Mouse (Mus musculus): ENCODE results near the gene Stradb. TPM values are rescaled to one million over a fixed set of nuclear protein-coding genes. Genes with fewer than 3 reads are reported as not detected.
"Not testable (repeated sequence)": the region's sequence is repeated elsewhere in the genome, so short reads cannot be mapped to it uniquely, and the experiment has no call there.

Stradb gene
- polyA plus RNA-seq, 1 experiment from 2014 or later, result 25.5 TPM

DNA sequence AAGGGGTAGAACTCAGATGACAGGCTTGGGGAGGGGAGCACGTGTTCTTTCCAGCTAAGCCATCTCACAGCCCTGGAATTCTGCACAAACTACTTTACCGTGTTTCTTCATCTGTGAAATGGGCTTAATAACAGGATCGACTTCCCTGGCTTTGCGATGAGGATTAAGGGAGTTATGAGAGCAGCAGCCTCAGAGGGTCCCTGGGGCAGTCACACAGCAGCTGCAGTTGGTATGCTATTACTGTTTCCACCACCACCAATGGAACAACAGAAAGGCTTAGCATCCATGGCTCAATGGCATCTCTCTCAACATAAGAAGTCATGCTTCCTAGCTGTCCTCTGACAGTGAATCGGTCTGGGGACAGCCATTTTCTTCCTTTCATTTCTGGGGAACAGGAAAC, 20.8 kb upstream of the Stradb start:
- Histone ChIP-seq H3K4me3 (no peak overlapping the region), H3K9me3 (replicated peaks) (no peaks in the 10 kb centered on the region), H3K36me3 (no peaks in the 10 kb centered on the region), H3K27me3 (replicated peaks) (no peaks in the 10 kb centered on the region), H3K9ac (no peak overlapping the region), H3K4me2 (peak overlapping the region; percentile 1; the same call in 1 of the 2 replicates), H3K4me1 (replicated peaks) (peaks cover 68% of the 10 kb centered on the region), H3K27ac (ENCODE audit: poor library complexity, severe bottlenecking) (peak overlapping the region; percentile 87; the same call in 1 of the 2 replicates)
- ATAC-seq (ENCODE audit: insufficient number of reproducible peaks, low FRiP score), result no peak
- WGBS, result 88% methylated on average over 5 of the region's 5 CpGs

DNA sequence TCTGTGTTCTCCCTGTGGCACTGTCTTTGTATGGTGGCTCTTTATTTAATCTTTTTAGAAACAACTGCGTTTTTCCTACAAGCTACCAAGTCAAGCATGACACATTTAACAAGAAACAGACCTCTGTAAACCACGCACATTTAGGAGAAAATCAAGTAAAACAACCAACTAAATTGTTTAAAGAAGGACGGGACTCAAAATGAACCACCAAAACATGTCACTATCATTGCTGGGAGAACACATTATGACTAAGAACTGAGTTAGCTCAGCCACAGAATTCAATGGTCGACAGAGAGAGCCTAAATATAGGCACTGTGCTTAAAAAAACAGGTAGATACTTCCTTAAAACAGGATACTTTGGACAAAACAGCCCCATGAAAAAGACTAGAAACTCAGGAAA, 20.3 kb upstream of the Stradb start:
- H3K4me3 ChIP-seq, result no peak overlapping the region
- no peak overlapping the region for H3K9ac ChIP-seq
- 35% methylated on average over 4 of the region's 4 CpGs for WGBS
- no peaks in the 10 kb centered on the region for H3K36me3 ChIP-seq
- H3K4me1 ChIP-seq (replicated peaks), result peaks cover 70% of the 10 kb centered on the region
- no peak for ATAC-seq (ENCODE audit: insufficient number of reproducible peaks, low FRiP score)
- H3K27ac ChIP-seq (ENCODE audit: poor library complexity, severe bottlenecking), result peak overlapping the region; percentile 87; the same call in 1 of the 2 replicates
- peak overlapping the region; percentile 1; the same call in 1 of the 2 replicates for H3K4me2 ChIP-seq
- no peaks in the 10 kb centered on the region for H3K9me3 ChIP-seq (replicated peaks)
- no peaks in the 10 kb centered on the region for H3K27me3 ChIP-seq (replicated peaks)

DNA sequence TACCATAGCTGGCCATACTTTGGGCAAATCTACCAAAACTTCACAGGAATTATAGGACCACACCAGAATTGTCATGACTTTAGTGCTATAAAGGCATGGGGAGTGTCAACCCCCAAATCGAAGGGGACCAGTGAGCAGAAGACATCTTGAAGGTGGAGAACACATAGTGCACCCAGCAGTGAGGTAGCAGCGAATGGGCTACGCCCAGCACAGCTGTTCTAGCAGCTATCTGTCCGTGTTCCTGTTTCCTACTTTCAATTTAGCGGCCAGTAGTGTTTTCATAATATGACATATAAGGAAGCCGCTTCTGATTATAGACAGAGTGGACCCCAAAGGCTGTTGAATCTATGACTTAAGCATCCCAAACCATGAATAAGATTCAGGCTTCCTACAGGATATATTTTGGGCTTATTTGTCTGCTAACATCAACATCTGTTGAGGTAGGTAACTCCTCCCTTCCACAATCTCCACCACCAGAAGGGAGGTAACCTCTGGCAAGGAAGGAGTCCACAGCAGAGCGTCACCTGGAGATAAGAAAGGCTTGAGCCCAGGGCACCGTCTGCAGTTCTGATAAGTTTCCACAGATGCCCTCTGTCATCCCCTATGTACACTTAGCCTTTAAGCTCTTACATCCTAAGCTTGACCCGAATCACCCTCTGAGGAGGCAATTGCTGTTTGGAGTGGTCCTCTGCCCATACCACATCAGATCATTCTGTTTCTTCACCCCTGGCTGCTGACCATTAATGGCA, 19.5 kb upstream of the Stradb start:
- no peaks in the 10 kb centered on the region for H3K9me3 ChIP-seq (replicated peaks)
- H3K4me3 ChIP-seq, result no peak overlapping the region
- peak overlapping the region; percentile 28 for H3K27ac ChIP-seq (ENCODE audit: poor library complexity, severe bottlenecking)
- peak overlapping the region; percentile 19; the same call in 1 of the 2 replicates for H3K4me2 ChIP-seq
- ATAC-seq (ENCODE audit: insufficient number of reproducible peaks, low FRiP score), result peak; percentile 92
- no peak overlapping the region for H3K9ac ChIP-seq
- WGBS, result 49% methylated on average over 9 of the region's 9 CpGs
- H3K27me3 ChIP-seq (replicated peaks), result no peaks in the 10 kb centered on the region
- no peaks in the 10 kb centered on the region for H3K36me3 ChIP-seq
- H3K4me1 ChIP-seq (replicated peaks), result peaks cover 77% of the 10 kb centered on the region

DNA sequence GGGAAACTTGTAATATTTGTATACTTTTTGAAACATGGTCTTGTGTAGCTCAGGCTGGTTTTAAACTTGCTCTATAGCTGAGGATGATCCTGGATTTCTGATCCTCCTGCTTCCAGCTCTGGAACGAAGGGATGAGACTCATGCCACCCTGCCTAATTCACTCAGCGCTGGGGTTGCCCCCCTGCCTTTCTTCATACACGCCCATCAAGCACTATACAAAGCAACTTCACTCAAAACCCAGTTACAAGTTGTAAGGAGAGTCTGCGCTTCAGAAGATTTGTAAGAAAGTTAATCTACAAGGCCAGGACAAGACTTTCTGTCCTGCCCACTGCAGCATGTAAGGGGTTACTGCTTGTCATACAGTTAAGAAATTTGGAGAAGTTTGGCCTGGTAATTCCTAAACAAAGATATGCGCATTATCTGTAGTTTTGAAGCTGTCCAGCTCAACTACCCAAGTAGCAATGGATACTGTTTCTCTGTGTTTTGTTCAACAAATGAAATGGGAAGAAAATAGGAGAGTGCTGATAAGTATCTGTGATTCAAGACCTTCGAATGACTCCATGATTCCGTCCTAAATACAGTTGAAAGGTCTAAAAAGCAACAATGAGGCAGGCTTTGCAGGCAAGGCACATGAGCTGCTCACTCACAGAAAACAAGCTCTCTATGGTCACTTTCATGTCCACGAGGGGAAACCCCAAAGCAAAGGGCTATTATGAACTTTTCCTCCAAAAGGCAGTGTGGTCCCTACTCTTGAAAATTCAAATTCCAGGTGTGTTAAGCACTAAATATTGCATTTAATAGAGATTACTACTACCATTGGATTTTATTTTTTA, 18.5 kb upstream of the Stradb start:
- no peak for ATAC-seq (ENCODE audit: insufficient number of reproducible peaks, low FRiP score)
- Histone ChIP-seq H3K36me3 (no peaks in the 10 kb centered on the region), H3K9ac (no peak overlapping the region), H3K9me3 (replicated peaks) (no peaks in the 10 kb centered on the region), H3K27ac (ENCODE audit: poor library complexity, severe bottlenecking) (0 out of 2 replicates have a peak overlapping the region, but pooled peaks have one; percentile 36), H3K4me1 (replicated peaks) (peaks cover 80% of the 10 kb centered on the region), H3K4me2 (no peak overlapping the region), H3K4me3 (no peak overlapping the region), H3K27me3 (replicated peaks) (no peaks in the 10 kb centered on the region)
- 62% methylated on average over 8 of the region's 8 CpGs for WGBS

DNA sequence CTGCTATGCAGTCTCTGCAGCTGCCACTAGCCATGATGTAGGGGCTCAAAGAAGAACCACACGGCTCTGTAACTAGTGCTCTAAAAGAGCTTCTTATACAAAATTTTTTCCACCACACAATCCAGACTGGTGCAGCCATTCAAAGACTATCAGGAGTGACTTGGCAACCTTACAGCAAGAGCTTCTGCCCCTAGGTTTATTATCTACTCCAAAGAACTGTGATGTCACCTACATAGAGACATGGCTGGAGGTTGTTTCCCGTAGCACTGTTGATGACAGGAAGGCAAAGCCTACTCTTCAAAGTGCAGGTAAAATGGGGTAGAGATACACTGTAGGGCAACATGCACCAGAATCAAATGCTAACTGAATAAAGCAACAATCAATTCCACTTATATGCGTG, 17.6 kb upstream of the Stradb start:
- Histone ChIP-seq H3K36me3 (no peaks in the 10 kb centered on the region), H3K9ac (no peak overlapping the region), H3K27me3 (replicated peaks) (no peaks in the 10 kb centered on the region), H3K9me3 (replicated peaks) (no peaks in the 10 kb centered on the region), H3K27ac (ENCODE audit: poor library complexity, severe bottlenecking) (peak overlapping the region; percentile 51), H3K4me2 (no peak overlapping the region), H3K4me3 (no peak overlapping the region), H3K4me1 (replicated peaks) (peaks cover 78% of the 10 kb centered on the region)
- WGBS, result 63% methylated on average over 3 of the region's 3 CpGs
- peak; percentile 67 for ATAC-seq (ENCODE audit: insufficient number of reproducible peaks, low FRiP score)

DNA sequence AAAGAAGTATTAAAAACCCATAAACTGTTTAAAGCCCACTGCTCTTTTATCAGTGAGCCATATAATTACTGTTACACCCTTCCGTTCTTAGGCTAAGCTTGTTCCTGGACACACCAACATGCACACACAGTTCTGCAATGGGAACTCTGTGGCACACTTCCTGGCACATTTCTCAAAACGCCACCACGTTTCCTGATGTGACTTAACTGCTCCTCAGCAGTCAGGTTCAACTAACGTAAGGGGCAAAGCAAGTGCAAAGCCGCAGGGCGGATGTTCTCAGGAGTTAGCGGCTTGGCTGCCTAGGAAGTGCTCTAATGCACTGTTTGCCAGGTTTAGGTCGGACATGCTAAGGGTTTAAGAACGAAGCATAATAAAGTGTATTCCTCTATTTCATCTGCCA, 17.1 kb upstream of the Stradb start:
- Histone ChIP-seq H3K9me3 (replicated peaks) (no peaks in the 10 kb centered on the region), H3K9ac (no peak overlapping the region), H3K27me3 (replicated peaks) (no peaks in the 10 kb centered on the region), H3K4me3 (no peak overlapping the region), H3K27ac (ENCODE audit: poor library complexity, severe bottlenecking) (no peak overlapping the region), H3K4me1 (replicated peaks) (peaks cover 78% of the 10 kb centered on the region), H3K36me3 (no peaks in the 10 kb centered on the region), H3K4me2 (0 out of 2 replicates have a peak overlapping the region, but pooled peaks have one; percentile 24)
- 69% methylated on average over 9 of the region's 9 CpGs for WGBS
- ATAC-seq (ENCODE audit: insufficient number of reproducible peaks, low FRiP score), result no peak

DNA sequence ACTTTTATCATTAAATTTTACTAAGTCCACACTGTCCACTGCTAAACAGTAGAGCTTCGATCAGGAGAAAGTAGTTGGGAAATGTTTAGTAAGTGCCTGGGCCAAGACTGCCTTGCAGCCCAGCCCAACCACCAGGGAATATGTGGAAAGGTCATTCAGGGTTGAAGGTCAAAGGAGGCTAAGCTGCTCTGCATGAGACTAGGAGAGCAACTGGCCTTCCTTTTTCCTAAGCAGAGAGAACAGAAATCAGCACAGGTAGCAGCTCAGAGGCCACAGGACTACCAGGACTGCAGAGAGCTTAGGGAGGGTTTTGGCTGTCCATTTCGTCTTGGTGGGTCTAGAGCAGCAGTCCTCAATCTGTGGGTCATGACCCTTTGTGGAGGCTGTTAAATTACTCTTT, 15.4 kb upstream of the Stradb start:
- H3K4me1 ChIP-seq (replicated peaks), result peaks cover 76% of the 10 kb centered on the region
- H3K9me3 ChIP-seq (replicated peaks), result no peaks in the 10 kb centered on the region
- WGBS, result 37% methylated on average over 2 of the region's 2 CpGs
- H3K4me3 ChIP-seq, result no peak overlapping the region
- no peaks in the 10 kb centered on the region for H3K36me3 ChIP-seq
- no peak overlapping the region for H3K9ac ChIP-seq
- H3K27ac ChIP-seq (ENCODE audit: poor library complexity, severe bottlenecking), result peak overlapping the region; percentile 60; the same call in 1 of the 2 replicates
- no peak overlapping the region for H3K4me2 ChIP-seq
- H3K27me3 ChIP-seq (replicated peaks), result no peaks in the 10 kb centered on the region
- no peak for ATAC-seq (ENCODE audit: insufficient number of reproducible peaks, low FRiP score)

DNA sequence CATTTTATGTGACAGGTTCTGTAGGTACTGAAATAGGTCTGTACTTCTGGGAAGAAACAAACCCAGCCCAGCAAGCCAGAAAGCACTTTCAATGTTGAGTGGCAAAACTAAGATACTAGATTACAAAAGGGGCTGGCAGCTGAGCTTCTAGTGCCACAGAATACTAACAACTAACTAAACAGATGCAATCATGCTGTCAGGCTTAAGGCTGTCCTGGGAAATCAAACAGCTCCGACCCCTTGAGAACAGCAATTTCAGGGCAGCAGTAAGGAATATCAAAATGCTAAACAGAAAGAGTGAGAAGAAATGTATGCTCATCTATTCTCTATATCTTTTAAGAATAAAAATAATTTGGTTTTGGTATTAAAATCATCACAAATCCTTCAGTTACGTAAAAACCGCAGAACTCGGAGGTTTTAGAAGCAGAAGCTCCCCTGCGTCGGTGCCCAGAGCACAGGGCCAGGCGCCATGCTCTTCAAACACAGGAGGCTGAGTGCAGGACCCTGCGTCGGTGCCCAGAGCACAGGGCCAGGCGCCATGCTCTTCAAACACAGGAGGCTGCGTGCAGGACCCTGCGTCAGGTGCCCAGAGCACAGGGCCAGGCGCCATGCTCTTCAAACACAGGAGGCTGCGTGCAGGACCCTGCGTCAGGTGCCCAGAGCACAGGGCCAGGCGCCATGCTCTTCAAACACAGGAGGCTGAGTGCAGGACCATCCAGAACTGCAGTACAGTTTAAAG, 14.4 kb upstream of the Stradb start:
- not testable (repeated sequence) for H3K9me3 ChIP-seq (replicated peaks); ATAC-seq (ENCODE audit: insufficient number of reproducible peaks, low FRiP score); H3K4me3 ChIP-seq; H3K27me3 ChIP-seq (replicated peaks); H3K36me3 ChIP-seq; H3K4me2 ChIP-seq; H3K9ac ChIP-seq
- Histone ChIP-seq H3K27ac (ENCODE audit: poor library complexity, severe bottlenecking) (peak overlapping the region; percentile 30), H3K4me1 (replicated peaks) (peaks cover 71% of the 10 kb centered on the region)
- 78% methylated on average over 16 of the region's 16 CpGs for WGBS

DNA sequence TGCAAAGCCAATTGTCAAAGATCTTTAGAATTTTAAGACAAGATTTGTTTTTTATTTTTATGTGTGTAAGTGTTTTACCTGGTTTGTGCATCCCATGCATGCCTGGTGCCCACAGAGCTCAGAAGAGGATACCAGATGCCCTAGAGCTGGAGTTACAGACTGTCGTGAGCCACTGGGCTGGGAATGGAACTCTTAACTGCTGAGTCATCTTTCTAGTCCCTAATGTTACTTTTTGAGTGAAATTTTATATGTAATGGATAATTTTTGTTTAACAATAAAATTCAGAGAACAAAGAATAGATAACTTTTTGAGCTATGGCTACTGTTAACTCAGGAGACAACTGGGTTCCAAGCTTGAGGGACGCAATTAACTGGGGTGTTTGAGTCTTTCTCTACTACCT, 13.6 kb upstream of the Stradb start:
- Histone ChIP-seq H3K27ac (ENCODE audit: poor library complexity, severe bottlenecking) (0 out of 2 replicates have a peak overlapping the region, but pooled peaks have one; percentile 33), H3K9ac (no peak overlapping the region), H3K9me3 (replicated peaks) (no peaks in the 10 kb centered on the region), H3K4me1 (replicated peaks) (peaks cover 69% of the 10 kb centered on the region), H3K27me3 (replicated peaks) (no peaks in the 10 kb centered on the region), H3K4me3 (no peak overlapping the region), H3K36me3 (no peaks in the 10 kb centered on the region), H3K4me2 (no peak overlapping the region)
- 76% methylated on average over 2 of the region's 2 CpGs for WGBS
- no peak for ATAC-seq (ENCODE audit: insufficient number of reproducible peaks, low FRiP score)

DNA sequence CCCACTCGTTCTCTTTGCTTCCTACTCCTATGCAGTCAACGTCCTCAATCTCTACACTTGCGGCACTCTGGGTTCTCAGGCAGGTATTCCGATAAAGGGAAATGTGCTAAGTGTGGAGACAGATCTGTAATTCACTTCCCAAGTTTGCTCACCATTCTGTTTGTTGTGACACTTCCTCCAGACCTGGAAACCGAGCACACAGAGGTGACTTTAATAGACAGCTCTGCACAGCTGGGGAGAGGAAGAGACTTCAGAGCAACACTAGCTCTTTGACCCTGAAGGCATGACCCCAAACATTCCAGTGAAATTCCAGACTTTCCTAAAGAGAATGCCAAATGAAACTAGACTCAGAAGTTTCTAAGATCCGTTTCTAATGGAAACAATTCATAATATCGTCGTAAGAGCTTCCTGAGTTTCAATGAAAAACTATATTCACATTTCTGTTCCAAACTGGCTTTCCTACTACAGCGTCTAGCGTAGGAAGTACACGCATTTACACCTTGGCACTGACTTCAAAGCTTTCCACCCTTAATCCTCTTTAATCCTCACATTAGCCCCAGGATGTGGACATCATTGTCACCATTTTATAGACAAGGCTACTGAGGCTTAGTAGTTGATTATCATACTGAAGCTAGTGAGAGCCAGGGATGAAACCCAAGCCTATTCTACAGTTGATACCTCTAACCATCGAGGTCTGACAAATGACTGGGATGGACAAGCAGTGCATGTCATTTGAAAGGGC, 12.0 kb upstream of the Stradb start:
- Histone ChIP-seq H3K4me1 (replicated peaks) (peaks cover 58% of the 10 kb centered on the region), H3K9me3 (replicated peaks) (no peaks in the 10 kb centered on the region), H3K4me3 (no peak overlapping the region), H3K36me3 (no peaks in the 10 kb centered on the region), H3K27ac (ENCODE audit: poor library complexity, severe bottlenecking) (peak overlapping the region; percentile 49), H3K4me2 (0 out of 2 replicates have a peak overlapping the region, but pooled peaks have one; percentile 10), H3K27me3 (replicated peaks) (no peaks in the 10 kb centered on the region), H3K9ac (no peak overlapping the region)
- WGBS, result 57% methylated on average over 12 of the region's 12 CpGs
- no peak for ATAC-seq (ENCODE audit: insufficient number of reproducible peaks, low FRiP score)
